Mouse (Mus musculus): Measurements from ENCODE around the gene Cldn2. TPM values are rescaled to one million over a fixed set of nuclear protein-coding genes. Genes with fewer than 3 reads are reported as not detected.

Gene Cldn2
- total RNA-seq, 2 experiments from 2014 or later = not detected

- DNase-seq = no peak
- intact Hi-C loops (cut with DNase I) = no loop called here
Measured at GRCm38 (mm10) chrX:139805918-139806317, 5.3 kb downstream of the Cldn2 start.

DNA sequence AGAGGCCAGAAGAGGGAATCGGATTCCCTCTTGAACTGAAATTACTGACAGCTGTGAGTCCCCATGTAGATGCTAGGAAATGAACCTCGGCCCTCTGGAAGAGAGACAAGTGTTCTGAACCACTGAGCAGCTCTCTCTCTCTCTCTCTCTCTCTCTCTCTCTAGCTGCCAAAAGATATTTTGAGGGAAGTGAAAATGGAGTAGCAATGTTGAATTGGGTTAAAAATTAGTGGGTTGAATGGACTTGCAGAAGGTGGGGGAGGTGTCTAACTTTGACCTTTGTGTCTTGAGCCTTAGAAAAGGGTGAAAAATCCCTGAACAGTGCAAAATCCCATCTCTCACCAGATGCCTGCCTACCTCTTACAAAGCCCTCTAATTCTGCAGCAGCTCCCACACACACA, 6.8 kb downstream of the Cldn2 start:
- no peak for DNase-seq
- intact Hi-C loops (cut with DNase I) = no loop called here

GRCm38 (mm10) chrX:139808085-139808484, 7.5 kb downstream of the Cldn2 start:
- DNase-seq = no peak

DNA sequence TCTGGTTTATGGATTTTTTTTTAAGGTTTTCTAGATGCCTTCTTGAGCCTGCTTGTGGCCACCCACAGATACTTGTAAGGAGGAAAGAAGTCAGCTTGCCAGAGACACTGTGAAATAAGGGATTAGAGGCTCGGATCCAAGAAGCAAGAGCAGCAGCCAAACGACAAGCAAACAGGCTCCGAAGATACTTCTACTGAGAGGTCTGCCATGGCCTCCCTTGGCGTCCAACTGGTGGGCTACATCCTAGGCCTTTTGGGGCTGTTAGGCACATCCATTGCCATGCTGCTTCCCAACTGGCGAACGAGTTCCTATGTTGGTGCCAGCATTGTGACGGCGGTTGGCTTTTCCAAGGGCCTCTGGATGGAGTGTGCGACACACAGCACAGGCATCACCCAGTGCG, 7.9 kb downstream of the Cldn2 start:
- intact Hi-C loops (cut with DNase I) = no loop called here
- no peak for DNase-seq

More at GRCm38 (mm10) chrX:139808085-139808484, 7.5 kb downstream of the Cldn2 start:
- intact Hi-C loops (cut with DNase I) = no loop called here

GRCm38 (mm10) chrX:139812636-139813298, 12.1 kb downstream of the Cldn2 start:
- intact Hi-C loops (cut with DNase I) = no loop called here
- no peak for DNase-seq

DNA sequence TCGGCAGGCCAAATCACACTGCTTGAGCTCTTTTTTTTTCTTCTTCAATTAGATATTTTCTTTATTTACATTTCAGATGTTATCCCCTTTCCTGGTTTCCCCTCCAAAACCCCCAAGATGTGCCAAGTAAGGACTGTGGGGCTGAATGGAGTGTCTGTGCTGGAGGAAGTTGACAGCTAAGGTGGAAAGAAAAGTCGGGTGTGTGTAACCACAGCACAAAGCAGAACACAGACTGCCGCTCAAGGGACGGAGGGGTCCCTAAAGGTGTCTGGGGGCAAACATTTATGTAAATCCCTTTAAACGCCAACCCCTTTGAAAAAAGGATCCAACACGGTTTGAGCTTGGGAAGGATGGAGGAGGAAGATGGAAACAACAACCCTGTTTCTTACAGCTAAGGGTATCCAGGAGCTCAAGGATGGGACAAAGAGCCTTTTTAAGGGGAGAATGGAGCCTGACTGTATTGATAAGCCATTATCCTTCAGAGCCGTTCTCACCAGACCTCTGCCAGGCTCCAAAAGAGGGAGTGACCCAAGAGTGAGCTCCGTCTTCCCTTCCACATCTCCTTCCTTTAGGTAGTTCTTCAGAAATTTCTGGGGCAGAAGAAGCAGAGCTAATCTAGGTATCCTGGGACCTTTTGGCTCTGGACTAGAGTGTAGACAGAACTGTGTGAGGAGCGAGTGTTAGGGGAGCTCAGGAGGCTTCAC, 12.8 kb downstream of the Cldn2 start:
- no peak for DNase-seq
- intact Hi-C loops (cut with DNase I) = no loop called here

DNA sequence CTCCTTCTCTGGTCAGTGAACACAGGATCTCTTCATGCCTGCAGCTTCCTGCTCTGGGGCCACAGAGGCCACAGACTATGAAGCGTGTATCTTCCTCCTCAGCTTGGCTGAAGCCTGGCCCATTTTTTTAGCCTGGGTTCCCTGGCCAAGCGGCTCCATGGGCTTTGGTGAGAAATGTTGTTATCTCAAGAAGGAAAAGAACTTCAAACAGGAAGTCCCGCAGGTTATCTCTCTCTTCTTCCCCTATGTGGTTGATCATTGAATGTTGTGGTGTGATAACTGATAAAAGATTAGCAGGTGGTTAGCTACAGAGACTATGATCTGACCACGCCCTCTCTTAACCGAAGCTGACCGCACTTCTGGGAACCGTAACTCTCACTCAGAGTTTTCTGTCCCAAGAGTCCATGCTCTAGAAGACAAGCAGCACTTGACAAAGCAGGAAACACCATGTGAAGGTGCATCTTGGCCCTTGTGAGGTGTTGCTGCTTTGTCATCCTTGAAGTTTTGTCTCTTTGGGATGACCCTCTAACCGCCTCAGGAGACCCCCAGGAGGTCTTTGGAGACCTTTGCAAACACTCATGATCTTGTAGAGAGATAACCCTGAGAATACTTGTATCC, 13.5 kb downstream of the Cldn2 start:
- no peak for DNase-seq
- intact Hi-C loops (cut with DNase I) = no loop called here

- intact Hi-C loops (cut with DNase I) = no loop called here
- no peak for DNase-seq
Measured at GRCm38 (mm10) chrX:139815201-139815600, 14.6 kb downstream of the Cldn2 start.

DNA sequence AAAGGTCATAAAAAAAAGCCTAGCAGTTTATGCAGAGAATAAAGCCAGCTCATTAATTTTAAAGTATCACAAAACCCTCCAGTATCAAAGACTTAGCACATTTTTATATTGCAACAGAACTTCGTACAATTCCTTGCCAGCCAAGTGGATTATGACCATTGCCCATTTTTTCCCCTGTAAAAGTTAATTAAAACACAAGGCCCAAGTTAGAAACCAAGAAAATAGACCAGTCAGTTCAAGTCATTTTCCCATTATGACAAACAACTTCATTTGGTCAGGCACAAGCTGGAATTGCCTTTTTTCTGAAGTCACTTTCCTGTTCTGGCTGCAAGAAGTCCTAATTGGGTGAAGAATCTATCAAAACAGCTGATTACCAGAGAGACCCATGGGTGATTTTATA, 24.8 kb downstream of the Cldn2 start:
- DNase-seq = no peak
- intact Hi-C loops (cut with DNase I) = no loop called here

DNA sequence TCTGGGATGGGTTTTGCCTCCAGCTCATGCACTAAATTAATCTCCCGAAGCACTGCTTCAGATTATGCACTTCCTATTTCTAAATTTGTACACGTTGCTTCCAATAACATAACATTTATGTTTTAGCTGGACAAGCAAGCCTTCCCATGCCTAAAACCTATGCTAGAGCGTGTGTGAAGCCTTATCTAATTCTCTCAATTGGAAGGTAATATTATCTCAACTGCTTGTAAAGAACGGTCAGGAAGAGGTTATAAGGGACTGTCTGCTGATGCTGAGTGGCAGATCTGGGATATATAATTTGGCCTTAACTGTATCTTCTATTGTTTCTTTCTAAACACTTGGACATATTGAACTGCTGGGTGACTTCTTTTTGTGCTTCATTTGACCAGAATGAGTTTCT, 26.3 kb downstream of the Cldn2 start:
- intact Hi-C loops (cut with DNase I) = no loop called here

GRCm38 (mm10) chrX:139828363-139829092, 27.9 kb downstream of the Cldn2 start:
- intact Hi-C loops (cut with DNase I) = no loop called here
- DNase-seq = no peak

More for the DNA sequence above, 26.3 kb downstream of the Cldn2 start:
- DNase-seq = no peak

- intact Hi-C loops (cut with DNase I) = loop anchor here (2.0 to 5.0 kb wide), 2 partner anchors 62 to 80 kb away; no protein-coding TSS in a partner anchor
- DNase-seq = peak in 1 of 2 experiments; percentile 15
Measured at GRCm38 (mm10) chrX:139832464-139832863, 31.8 kb downstream of the Cldn2 start.

GRCm38 (mm10) chrX:139839057-139839456, 38.4 kb downstream of the Cldn2 start:
- no peak for DNase-seq
- intact Hi-C loops (cut with DNase I) = no loop called here

DNA sequence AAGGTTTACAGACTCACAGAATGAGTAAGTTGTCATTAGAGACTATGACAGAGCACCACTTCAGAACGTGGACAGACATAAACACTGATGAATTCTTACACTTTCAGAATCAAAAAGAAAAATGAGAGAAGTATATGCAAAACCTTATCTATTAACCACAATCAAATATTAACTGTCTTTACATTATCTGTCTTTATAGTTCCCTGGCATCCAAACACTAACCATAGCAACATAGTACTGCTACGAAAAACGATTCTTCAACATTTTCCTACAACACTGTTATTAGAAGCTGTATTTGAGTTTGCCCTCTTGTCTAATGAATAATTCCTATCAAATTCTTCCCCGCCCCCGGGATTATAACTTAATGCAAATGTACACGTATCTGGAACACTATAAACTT, 40.5 kb downstream of the Cldn2 start:
- DNase-seq = no peak
- intact Hi-C loops (cut with DNase I) = no loop called here

DNA sequence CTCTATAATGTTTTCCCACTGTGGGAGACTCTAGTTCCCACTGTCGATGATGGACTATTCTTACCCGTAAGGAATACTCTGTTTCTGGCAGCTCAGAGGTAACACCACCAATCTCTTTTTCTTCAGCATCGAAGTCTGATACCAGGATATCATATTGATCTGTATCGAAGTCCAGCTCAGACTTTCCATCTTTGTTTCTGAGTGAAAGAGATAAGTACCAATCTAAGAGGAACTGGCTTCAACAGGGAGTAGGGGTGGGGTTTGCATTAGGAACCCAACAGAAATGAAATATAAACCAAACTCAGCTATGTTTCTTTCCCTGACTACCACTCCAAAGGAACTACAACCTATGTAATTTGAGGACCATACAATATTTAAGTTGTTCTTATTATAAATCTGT, 54.2 kb downstream of the Cldn2 start:
- intact Hi-C loops (cut with DNase I) = no loop called here
- DNase-seq = no peak

- intact Hi-C loops (cut with DNase I) = no loop called here
Measured at GRCm38 (mm10) chrX:139859402-139859801, 58.8 kb downstream of the Cldn2 start.

More at GRCm38 (mm10) chrX:139859402-139859801, 58.8 kb downstream of the Cldn2 start:
- no peak for DNase-seq

Other genes with a start within 250 kb of the Cldn2 start
- 10 to 100 TPM; 15.0 to 16.9 TPM for gene Rnf128, start 237.5 kb upstream of the Cldn2 start, total RNA-seq (2021)
- gene Tbc1d8b, start 115.8 kb upstream of the Cldn2 start, total RNA-seq (2021) = 1 to 10 TPM; 2.8 to 3.2 TPM
- gene Gm15013, start 86.3 kb upstream of the Cldn2 start, total RNA-seq (2021) = not detected
- not detected for gene Ripply1, start 18.5 kb upstream of the Cldn2 start, total RNA-seq (2021)
- gene Morc4, start 70.8 kb downstream of the Cldn2 start, total RNA-seq (2021) = 1 to 10 TPM; 5.1 to 5.8 TPM
- 1 to 10 TPM; 4.6 to 6.8 TPM for gene Rbm41, start 197.8 kb downstream of the Cldn2 start, total RNA-seq (2021)